Mouse (Mus musculus): Measurements from ENCODE around the gene Wdtc1. TPM values are rescaled to one million over a fixed set of nuclear protein-coding genes. Genes with fewer than 3 reads are reported as not detected.
A peak's percentile ranks its signal among the peaks of the same experiment; 100 is the strongest.

Gene Wdtc1
- polyA plus RNA-seq, 1 experiment from 2014 or later, result 11.2 TPM

DNA sequence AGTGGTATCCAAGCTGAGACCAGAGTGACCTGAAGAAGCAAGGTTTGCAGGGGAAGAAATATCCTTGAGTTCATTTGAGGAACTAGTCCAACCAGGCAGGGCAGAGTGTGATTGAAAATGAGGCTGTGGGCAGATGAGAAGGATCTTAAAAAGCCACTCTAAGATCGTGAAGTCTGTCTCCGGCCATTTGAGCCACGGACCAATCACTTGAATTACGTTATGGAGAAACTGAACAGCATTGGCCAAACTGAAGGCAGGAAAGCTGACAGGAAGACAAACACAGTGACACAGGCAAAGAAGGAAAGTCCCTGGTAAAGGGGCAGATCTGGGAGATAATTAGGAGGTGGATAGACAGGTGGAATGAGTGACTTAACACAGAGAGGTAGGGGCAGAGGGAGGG lies 6.7 kb downstream of the Wdtc1 start:
- Histone ChIP-seq H3K27ac (no peak overlapping the region), H3K4me3 (replicated peaks; ENCODE audit: low read depth, low read length) (no peak overlapping the region), H3K4me1 (replicated peaks; ENCODE audit: insufficient read depth, low read length) (no peaks in the 10 kb centered on the region), H3K36me3 (ENCODE audit: insufficient read depth, low read length) (no peaks in the 10 kb centered on the region), H3K9ac (ENCODE audit: low read depth, low read length) (no peak overlapping the region), H3K27me3 (ENCODE audit: insufficient read depth, low read length) (no peaks in the 10 kb centered on the region), H3K9me3 (replicated peaks; ENCODE audit: low read length) (no peaks in the 10 kb centered on the region), H3K4me2 (ENCODE audit: low read length) (no peak overlapping the region)
- no peak for DNase-seq (ENCODE audit: low spot score)
- no peak for ATAC-seq (replicated peaks; ENCODE audit: low FRiP score, low read depth)
- WGBS, result 58% methylated on average over 4 of the region's 4 CpGs
- no peak for TF ChIP-seq CTCF (IDR thresholded peaks at IDR 0.05; ENCODE audit: low read depth)

DNA sequence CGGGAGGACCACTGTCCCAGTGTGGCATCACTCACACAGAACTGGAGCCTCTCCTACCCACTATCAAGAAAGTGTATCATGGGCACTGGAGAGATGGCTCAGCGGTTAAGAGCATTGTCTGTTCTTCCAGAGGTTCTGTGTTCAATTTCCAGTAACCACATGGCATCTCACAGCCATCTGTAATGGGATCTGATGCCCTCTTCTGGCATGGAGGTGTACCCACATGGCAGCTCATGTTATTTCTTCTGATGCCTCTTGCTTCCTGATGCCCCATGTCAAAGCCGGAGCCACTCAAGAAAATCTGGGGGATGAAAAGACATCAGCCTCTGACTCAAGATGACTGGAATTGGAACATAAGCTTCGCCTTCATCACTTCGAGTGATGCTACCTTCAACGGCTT lies 7.6 kb downstream of the Wdtc1 start:
- 87% methylated on average over 6 of the region's 6 CpGs for WGBS
- Histone ChIP-seq H3K27me3 (ENCODE audit: insufficient read depth, low read length) (no peaks in the 10 kb centered on the region), H3K27ac (no peak overlapping the region), H3K9me3 (replicated peaks; ENCODE audit: low read length) (no peaks in the 10 kb centered on the region), H3K4me2 (ENCODE audit: low read length) (no peak overlapping the region), H3K4me1 (replicated peaks; ENCODE audit: insufficient read depth, low read length) (no peaks in the 10 kb centered on the region), H3K9ac (ENCODE audit: low read depth, low read length) (no peak overlapping the region), H3K4me3 (replicated peaks; ENCODE audit: low read depth, low read length) (no peak overlapping the region), H3K36me3 (ENCODE audit: insufficient read depth, low read length) (no peaks in the 10 kb centered on the region)
- ATAC-seq (replicated peaks; ENCODE audit: low FRiP score, low read depth), result no peak
- DNase-seq (ENCODE audit: low spot score), result no peak
- TF ChIP-seq CTCF (IDR thresholded peaks at IDR 0.05; ENCODE audit: low read depth), result peak; percentile 42

GRCm38 (mm10) chr4:133344112-133344511 lies 9.2 kb downstream of the Wdtc1 start:
- no peaks in the 10 kb centered on the region for H3K9me3 ChIP-seq (replicated peaks; ENCODE audit: low read length)
- H3K4me1 ChIP-seq (replicated peaks; ENCODE audit: insufficient read depth, low read length), result no peaks in the 10 kb centered on the region
- no peak for ATAC-seq (replicated peaks; ENCODE audit: low FRiP score, low read depth)
- TF ChIP-seq CTCF (IDR thresholded peaks at IDR 0.05; ENCODE audit: low read depth), result peak; percentile 79
- DNase-seq (ENCODE audit: low spot score), result peak; percentile 55
- no peak overlapping the region for H3K4me3 ChIP-seq (replicated peaks; ENCODE audit: low read depth, low read length)
- H3K9ac ChIP-seq (ENCODE audit: low read depth, low read length), result no peak overlapping the region
- H3K27ac ChIP-seq, result no peak overlapping the region
- H3K27me3 ChIP-seq (ENCODE audit: insufficient read depth, low read length), result no peaks in the 10 kb centered on the region
- no peaks in the 10 kb centered on the region for H3K36me3 ChIP-seq (ENCODE audit: insufficient read depth, low read length)
- H3K4me2 ChIP-seq (ENCODE audit: low read length), result no peak overlapping the region
- 7% methylated on average over 4 of the region's 4 CpGs for WGBS

- ATAC-seq (replicated peaks; ENCODE audit: low FRiP score, low read depth), result no peak
- H3K27ac ChIP-seq, result no peak overlapping the region
- 77% methylated on average over 2 of the region's 2 CpGs for WGBS
- no peak overlapping the region for H3K4me2 ChIP-seq (ENCODE audit: low read length)
- no peaks in the 10 kb centered on the region for H3K27me3 ChIP-seq (ENCODE audit: insufficient read depth, low read length)
- TF ChIP-seq CTCF (IDR thresholded peaks at IDR 0.05; ENCODE audit: low read depth), result 0 out of 2 replicates have a peak, but pooled peaks have one; percentile 20
- no peaks in the 10 kb centered on the region for H3K36me3 ChIP-seq (ENCODE audit: insufficient read depth, low read length)
- H3K4me1 ChIP-seq (replicated peaks; ENCODE audit: insufficient read depth, low read length), result peaks cover 6% of the 10 kb centered on the region
- DNase-seq (ENCODE audit: low spot score), result no peak
- H3K9me3 ChIP-seq (replicated peaks; ENCODE audit: low read length), result no peaks in the 10 kb centered on the region
- no peak overlapping the region for H3K9ac ChIP-seq (ENCODE audit: low read depth, low read length)
- H3K4me3 ChIP-seq (replicated peaks; ENCODE audit: low read depth, low read length), result no peak overlapping the region
Measured at GRCm38 (mm10) chr4:133340217-133340616, 13.1 kb downstream of the Wdtc1 start.

DNA sequence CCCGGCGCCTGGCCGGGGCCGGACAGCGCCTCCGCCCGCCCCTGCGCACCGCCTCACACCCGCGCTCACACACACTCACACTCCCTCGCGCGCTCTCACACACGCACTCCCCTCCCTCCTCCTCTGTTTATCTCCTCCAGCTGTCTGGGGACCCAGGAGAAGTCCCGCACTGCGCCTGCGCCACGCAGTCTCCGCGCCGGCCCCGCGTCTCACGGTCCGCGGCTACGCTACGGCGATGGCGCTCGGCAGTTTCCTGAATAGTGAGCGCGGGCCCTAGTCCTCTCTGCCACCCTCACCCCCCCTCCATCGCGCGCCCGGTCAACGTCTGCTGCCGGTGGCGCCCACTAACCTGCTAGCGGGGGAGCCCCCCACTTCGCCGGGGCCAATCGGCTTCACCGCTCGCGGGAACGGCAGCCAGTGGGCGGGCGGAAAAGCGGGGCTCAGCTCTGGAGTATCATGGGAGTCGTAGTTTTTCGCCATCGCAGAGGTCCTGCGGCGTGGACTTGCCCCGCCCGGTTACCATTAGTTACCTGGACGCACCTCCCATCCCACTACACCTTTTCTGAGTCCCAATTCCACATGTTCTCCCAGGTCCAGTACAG lies 14.0 kb downstream of the Wdtc1 start:
- DNase-seq (ENCODE audit: low spot score), result peak; percentile 94
- under 1% methylated on average over 60 of the region's 60 CpGs for WGBS
- Histone ChIP-seq H3K9me3 (replicated peaks; ENCODE audit: low read length) (no peaks in the 10 kb centered on the region), H3K4me3 (replicated peaks; ENCODE audit: low read depth, low read length) (peak overlapping the region; percentile 93), H3K4me2 (ENCODE audit: low read length) (peak overlapping the region; percentile 85), H3K4me1 (replicated peaks; ENCODE audit: insufficient read depth, low read length) (peaks cover 6% of the 10 kb centered on the region), H3K27ac (peak overlapping the region; percentile 62; the same call in 1 of the 2 replicates), H3K9ac (ENCODE audit: low read depth, low read length) (peak overlapping the region; percentile 82), H3K36me3 (ENCODE audit: insufficient read depth, low read length) (no peaks in the 10 kb centered on the region), H3K27me3 (ENCODE audit: insufficient read depth, low read length) (no peaks in the 10 kb centered on the region)
- TF ChIP-seq CTCF (IDR thresholded peaks at IDR 0.05; ENCODE audit: low read depth), result no peak
- peak; percentile 96 for ATAC-seq (replicated peaks; ENCODE audit: low FRiP score, low read depth)

DNA sequence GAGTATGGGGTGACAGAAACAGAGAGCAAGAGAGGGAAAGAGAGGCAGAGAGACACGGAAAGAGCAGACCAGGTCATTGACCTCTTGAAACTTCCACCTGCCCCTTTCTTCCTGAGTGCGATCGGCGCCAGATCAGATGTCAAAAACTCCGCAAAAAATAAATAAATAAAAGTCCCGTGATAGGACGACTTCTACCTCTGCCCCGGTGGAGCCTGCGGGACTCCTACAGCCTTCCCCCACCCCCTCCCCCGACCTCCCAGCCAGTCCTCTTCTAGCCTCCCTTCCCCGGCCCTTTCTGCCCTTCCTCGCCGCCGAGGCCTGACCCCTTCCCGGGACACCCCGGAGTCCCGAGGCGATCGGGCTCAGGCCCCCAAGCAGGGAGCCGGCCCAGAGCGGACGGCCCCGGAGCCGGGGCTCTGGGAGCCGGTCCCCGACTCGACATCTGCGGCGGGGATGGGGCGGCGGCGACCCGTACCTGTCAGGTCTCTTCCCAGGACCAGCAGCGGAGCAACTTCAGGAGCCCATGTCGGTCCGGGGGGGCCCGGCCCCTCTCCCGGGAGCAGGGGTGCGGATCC lies 14.7 kb downstream of the Wdtc1 start:
- WGBS, result 0% methylated on average over 38 of the region's 39 CpGs
- H3K36me3 ChIP-seq (ENCODE audit: insufficient read depth, low read length), result no peaks in the 10 kb centered on the region
- peaks cover 6% of the 10 kb centered on the region for H3K4me1 ChIP-seq (replicated peaks; ENCODE audit: insufficient read depth, low read length)
- no peak for TF ChIP-seq CTCF (IDR thresholded peaks at IDR 0.05; ENCODE audit: low read depth)
- H3K27me3 ChIP-seq (ENCODE audit: insufficient read depth, low read length), result no peaks in the 10 kb centered on the region
- ATAC-seq (replicated peaks; ENCODE audit: low FRiP score, low read depth) (peak; percentile 42), DNase-seq (ENCODE audit: low spot score) (peak; percentile 33)
- peak overlapping the region; percentile 85 for H3K4me2 ChIP-seq (ENCODE audit: low read length)
- H3K9me3 ChIP-seq (replicated peaks; ENCODE audit: low read length), result no peaks in the 10 kb centered on the region
- peak overlapping the region; percentile 93 for H3K4me3 ChIP-seq (replicated peaks; ENCODE audit: low read depth, low read length)
- H3K9ac ChIP-seq (ENCODE audit: low read depth, low read length), result peak overlapping the region; percentile 82
- peak overlapping the region; percentile 62; the same call in 1 of the 2 replicates for H3K27ac ChIP-seq

All from kidney, postnatal 0 days (tissue).